Mouse (Mus musculus): Measurements from ENCODE around the gene Arhgef25. TPM values are rescaled to one million over a fixed set of nuclear protein-coding genes. Genes with fewer than 3 reads are reported as not detected.
A peak's percentile ranks its signal among the peaks of the same experiment; 100 is the strongest.

Arhgef25 gene
- polyA plus RNA-seq, 1 experiment from 2014 or later = 31.6 TPM

- peaks cover 11% of the 10 kb centered on the region; the same call in 1 of the 2 replicates for H3K4me1 ChIP-seq (replicated peaks; ENCODE audit: control insufficient read depth, insufficient read depth, low read length)
- no peaks in the 10 kb centered on the region for H3K9me3 ChIP-seq (ENCODE audit: control insufficient read depth, low read length)
- H3K36me3 ChIP-seq (ENCODE audit: control insufficient read depth, insufficient read depth, low read length) = no peaks in the 10 kb centered on the region
- H3K9ac ChIP-seq (ENCODE audit: low read length) = no peak overlapping the region
- H3K27ac ChIP-seq (ENCODE audit: low read depth, low read length) = no peak overlapping the region
- no peak overlapping the region for H3K4me3 ChIP-seq (ENCODE audit: low read depth, low read length)
- no peak overlapping the region for H3K4me2 ChIP-seq (ENCODE audit: low read depth, low read length, severe bottlenecking)
- WGBS = 91% methylated on average over 15 of the region's 15 CpGs
- ATAC-seq (replicated peaks; ENCODE audit: low FRiP score) (no peak), DNase-seq (ENCODE audit: low spot score) (no peak)
- H3K27me3 ChIP-seq (ENCODE audit: control insufficient read depth, insufficient read depth, low read length) = peaks cover 39% of the 10 kb centered on the region
Observed at GRCm38 (mm10) chr10:127171631-127172200, 18.2 kb downstream of the Arhgef25 start.

GRCm38 (mm10) chr10:127170837-127171272 is 19.0 kb downstream of the Arhgef25 start:
- ATAC-seq (replicated peaks; ENCODE audit: low FRiP score) (peak; percentile 74), DNase-seq (ENCODE audit: low spot score) (peak; percentile 91)
- H3K9ac ChIP-seq (ENCODE audit: low read length) = peak overlapping the region; percentile 20
- H3K9me3 ChIP-seq (ENCODE audit: control insufficient read depth, low read length) = no peaks in the 10 kb centered on the region
- H3K4me3 ChIP-seq (ENCODE audit: low read depth, low read length) = peak overlapping the region; percentile 29
- peaks cover 15% of the 10 kb centered on the region; the same call in 1 of the 2 replicates for H3K4me1 ChIP-seq (replicated peaks; ENCODE audit: control insufficient read depth, insufficient read depth, low read length)
- no peak overlapping the region for H3K27ac ChIP-seq (ENCODE audit: low read depth, low read length)
- peak overlapping the region; percentile 55 for H3K4me2 ChIP-seq (ENCODE audit: low read depth, low read length, severe bottlenecking)
- whole genome bisulfite sequencing = under 1% methylated on average over 29 of the region's 29 CpGs
- no peaks in the 10 kb centered on the region for H3K36me3 ChIP-seq (ENCODE audit: control insufficient read depth, insufficient read depth, low read length)
- H3K27me3 ChIP-seq (ENCODE audit: control insufficient read depth, insufficient read depth, low read length) = peaks cover 47% of the 10 kb centered on the region

GRCm38 (mm10) chr10:127170002-127170401 is 19.9 kb downstream of the Arhgef25 start:
- Histone ChIP-seq H3K4me3 (ENCODE audit: low read depth, low read length) (peak overlapping the region; percentile 29; the same call in 1 of the 2 replicates), H3K9ac (ENCODE audit: low read length) (peak overlapping the region; percentile 20; the same call in 1 of the 2 replicates), H3K4me2 (ENCODE audit: low read depth, low read length, severe bottlenecking) (peak overlapping the region; percentile 55), H3K27ac (ENCODE audit: low read depth, low read length) (no peak overlapping the region), H3K36me3 (ENCODE audit: control insufficient read depth, insufficient read depth, low read length) (no peaks in the 10 kb centered on the region), H3K27me3 (ENCODE audit: control insufficient read depth, insufficient read depth, low read length) (peaks cover 53% of the 10 kb centered on the region), H3K9me3 (ENCODE audit: control insufficient read depth, low read length) (no peaks in the 10 kb centered on the region), H3K4me1 (replicated peaks; ENCODE audit: control insufficient read depth, insufficient read depth, low read length) (peaks cover 22% of the 10 kb centered on the region; the same call in 1 of the 2 replicates)
- WGBS = under 1% methylated on average over 22 of the region's 22 CpGs
- no peak for DNase-seq (ENCODE audit: low spot score)
- no peak for ATAC-seq (replicated peaks; ENCODE audit: low FRiP score)

GRCm38 (mm10) chr10:127167614-127168192 is 22.2 kb downstream of the Arhgef25 start:
- DNase-seq (ENCODE audit: low spot score) (no peak), ATAC-seq (replicated peaks; ENCODE audit: low FRiP score) (no peak)
- Histone ChIP-seq H3K4me3 (ENCODE audit: low read depth, low read length) (no peak overlapping the region), H3K36me3 (ENCODE audit: control insufficient read depth, insufficient read depth, low read length) (no peaks in the 10 kb centered on the region), H3K9ac (ENCODE audit: low read length) (no peak overlapping the region), H3K4me2 (ENCODE audit: low read depth, low read length, severe bottlenecking) (no peak overlapping the region), H3K27me3 (ENCODE audit: control insufficient read depth, insufficient read depth, low read length) (peaks cover 53% of the 10 kb centered on the region), H3K9me3 (ENCODE audit: control insufficient read depth, low read length) (no peaks in the 10 kb centered on the region), H3K27ac (ENCODE audit: low read depth, low read length) (no peak overlapping the region), H3K4me1 (replicated peaks; ENCODE audit: control insufficient read depth, insufficient read depth, low read length) (peaks cover 22% of the 10 kb centered on the region; the same call in 1 of the 2 replicates)
- 54% methylated on average over 10 of the region's 10 CpGs for WGBS

GRCm38 (mm10) chr10:127166771-127167613 is 22.9 kb downstream of the Arhgef25 start:
- DNase-seq (ENCODE audit: low spot score) (no peak), ATAC-seq (replicated peaks; ENCODE audit: low FRiP score) (no peak)
- WGBS = 26% methylated on average over 15 of the region's 15 CpGs
- no peaks in the 10 kb centered on the region for H3K36me3 ChIP-seq (ENCODE audit: control insufficient read depth, insufficient read depth, low read length)
- H3K4me1 ChIP-seq (replicated peaks; ENCODE audit: control insufficient read depth, insufficient read depth, low read length) = peaks cover 22% of the 10 kb centered on the region; the same call in 1 of the 2 replicates
- no peak overlapping the region for H3K27ac ChIP-seq (ENCODE audit: low read depth, low read length)
- H3K4me2 ChIP-seq (ENCODE audit: low read depth, low read length, severe bottlenecking) = no peak overlapping the region; the same call in 1 of the 2 replicates
- H3K9ac ChIP-seq (ENCODE audit: low read length) = no peak overlapping the region
- H3K9me3 ChIP-seq (ENCODE audit: control insufficient read depth, low read length) = no peaks in the 10 kb centered on the region
- peaks cover 53% of the 10 kb centered on the region for H3K27me3 ChIP-seq (ENCODE audit: control insufficient read depth, insufficient read depth, low read length)
- peak overlapping the region; percentile 53 for H3K4me3 ChIP-seq (ENCODE audit: low read depth, low read length)

- Histone ChIP-seq H3K27ac (ENCODE audit: low read depth, low read length) (no peak overlapping the region), H3K36me3 (ENCODE audit: control insufficient read depth, insufficient read depth, low read length) (no peaks in the 10 kb centered on the region), H3K4me2 (ENCODE audit: low read depth, low read length, severe bottlenecking) (peak overlapping the region; percentile 97), H3K4me1 (replicated peaks; ENCODE audit: control insufficient read depth, insufficient read depth, low read length) (peaks cover 22% of the 10 kb centered on the region; the same call in 1 of the 2 replicates), H3K27me3 (ENCODE audit: control insufficient read depth, insufficient read depth, low read length) (peaks cover 50% of the 10 kb centered on the region), H3K4me3 (ENCODE audit: low read depth, low read length) (peak overlapping the region; percentile 53), H3K9me3 (ENCODE audit: control insufficient read depth, low read length) (no peaks in the 10 kb centered on the region), H3K9ac (ENCODE audit: low read length) (peak overlapping the region; percentile 68)
- no peak for ATAC-seq (replicated peaks; ENCODE audit: low FRiP score)
- no peak for DNase-seq (ENCODE audit: low spot score)
- 2% methylated on average over 11 of the region's 11 CpGs for WGBS
Observed at GRCm38 (mm10) chr10:127166404-127166715, 23.5 kb downstream of the Arhgef25 start.

- Histone ChIP-seq H3K9ac (ENCODE audit: low read length) (peak overlapping the region; percentile 68), H3K36me3 (ENCODE audit: control insufficient read depth, insufficient read depth, low read length) (no peaks in the 10 kb centered on the region), H3K27me3 (ENCODE audit: control insufficient read depth, insufficient read depth, low read length) (peaks cover 46% of the 10 kb centered on the region), H3K9me3 (ENCODE audit: control insufficient read depth, low read length) (no peaks in the 10 kb centered on the region), H3K4me1 (replicated peaks; ENCODE audit: control insufficient read depth, insufficient read depth, low read length) (peaks cover 21% of the 10 kb centered on the region; the same call in 1 of the 2 replicates), H3K4me2 (ENCODE audit: low read depth, low read length, severe bottlenecking) (peak overlapping the region; percentile 97), H3K27ac (ENCODE audit: low read depth, low read length) (no peak overlapping the region), H3K4me3 (ENCODE audit: low read depth, low read length) (peak overlapping the region; percentile 53)
- DNase-seq (ENCODE audit: low spot score) (peak; percentile 77), ATAC-seq (replicated peaks; ENCODE audit: low FRiP score) (peak; percentile 67)
- under 1% methylated on average over 53 of the region's 56 CpGs for WGBS
Observed at GRCm38 (mm10) chr10:127165654-127166403, 24.1 kb downstream of the Arhgef25 start.

DNA sequence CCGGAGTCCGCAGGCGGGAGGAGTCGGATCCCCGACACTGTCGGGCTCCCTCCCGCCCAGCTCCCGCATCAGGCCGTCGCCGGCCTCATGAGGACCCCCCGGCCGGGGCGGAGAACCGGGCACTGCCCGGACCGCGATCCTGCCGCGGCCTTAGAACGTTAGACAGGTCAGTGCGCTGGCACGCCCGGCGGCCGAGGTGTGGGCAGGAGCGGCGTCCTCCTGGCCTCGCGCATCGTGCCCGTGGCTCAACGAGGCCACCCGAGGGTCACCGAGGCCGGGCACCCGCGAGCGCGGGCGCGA is 24.6 kb downstream of the Arhgef25 start:
- Histone ChIP-seq H3K36me3 (ENCODE audit: control insufficient read depth, insufficient read depth, low read length) (no peaks in the 10 kb centered on the region), H3K27me3 (ENCODE audit: control insufficient read depth, insufficient read depth, low read length) (peaks cover 42% of the 10 kb centered on the region), H3K4me2 (ENCODE audit: low read depth, low read length, severe bottlenecking) (peak overlapping the region; percentile 97), H3K9me3 (ENCODE audit: control insufficient read depth, low read length) (no peaks in the 10 kb centered on the region), H3K4me3 (ENCODE audit: low read depth, low read length) (peak overlapping the region; percentile 53), H3K27ac (ENCODE audit: low read depth, low read length) (no peak overlapping the region), H3K4me1 (replicated peaks; ENCODE audit: control insufficient read depth, insufficient read depth, low read length) (peaks cover 16% of the 10 kb centered on the region; the same call in 1 of the 2 replicates), H3K9ac (ENCODE audit: low read length) (peak overlapping the region; percentile 68)
- peak; percentile 64 for ATAC-seq (replicated peaks; ENCODE audit: low FRiP score)
- 0% methylated on average over 42 of the region's 42 CpGs for WGBS
- no peak for DNase-seq (ENCODE audit: low spot score)

Measured in forebrain, embryonic 11.5 days (tissue).